Mouse (Mus musculus) C2C12 (cell line): ENCODE data around the gene Acat2.

Source experiments
- CEBPB ChIP-seq: IDR thresholded peaks from one replicate; pipeline ENCODE4 v1.6.1; 2011; ENCODE audit warnings: low read depth, mild to moderate bottlenecking, control low read depth, moderate library complexity
- CTCF ChIP-seq: IDR thresholded peaks from one replicate; pipeline ENCODE4 v1.5.1; 2011; ENCODE audit not compliant: control insufficient read depth, insufficient read depth, insufficient read length
- MAX ChIP-seq: IDR thresholded peaks from one replicate; pipeline ENCODE4 v1.6.1; 2011; ENCODE audit warnings: mild to moderate bottlenecking, control low read depth
- MYOD1 ChIP-seq: IDR thresholded peaks from one replicate; pipeline ENCODE4 v1.6.1; 2011; ENCODE audit warnings: low read depth; ENCODE audit not compliant: control insufficient read depth, insufficient read length
- MYOG ChIP-seq: IDR thresholded peaks from one replicate; pipeline ENCODE4 v1.6.1; 2011; ENCODE audit not compliant: control insufficient read depth, insufficient read length; ENCODE audit errors: extremely low read depth
- USF1 ChIP-seq: IDR thresholded peaks from one replicate; pipeline ENCODE4 v1.6.1; 2011; ENCODE audit warnings: low read depth, mild to moderate bottlenecking, control low read depth, moderate library complexity

DNA sequence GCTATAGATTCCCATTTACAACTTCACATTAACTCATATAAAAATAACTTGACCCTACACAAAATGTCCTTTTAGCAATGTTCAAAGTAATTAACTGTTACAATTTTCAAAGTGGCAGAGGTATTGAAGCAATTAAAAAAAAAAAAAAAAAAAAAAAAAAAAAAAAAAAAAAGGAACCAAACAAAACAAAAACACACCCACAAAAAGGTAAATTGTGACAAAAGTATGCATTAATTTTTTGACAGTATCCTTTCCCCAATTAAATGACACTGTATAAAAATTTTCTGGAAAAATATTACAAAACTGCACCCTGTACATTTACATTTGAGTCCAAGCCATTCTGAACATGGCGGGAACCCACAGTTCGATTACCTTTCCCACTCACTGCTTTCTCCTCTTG, 6.6 kb upstream of the Acat2 start:
- TF ChIP-seq CTCF (no peak), MAX (no peak), CEBPB (no peak), MYOD1 (no peak), USF1 (no peak), MYOG (no peak)
